Mouse (Mus musculus): ENCODE data around the gene Tbc1d5.
A peak's percentile ranks its signal among the peaks of the same experiment; 100 is the strongest.

Gene Tbc1d5

GRCm38 (mm10) chr17:51179195-51179953, at the start of gene Tbc1d5:
Gene Tbc1d5, minus strand, starts transcription at chr17:51179352.
- DNase-seq (ENCODE audit: low read depth) = peak; percentile 94

DNA sequence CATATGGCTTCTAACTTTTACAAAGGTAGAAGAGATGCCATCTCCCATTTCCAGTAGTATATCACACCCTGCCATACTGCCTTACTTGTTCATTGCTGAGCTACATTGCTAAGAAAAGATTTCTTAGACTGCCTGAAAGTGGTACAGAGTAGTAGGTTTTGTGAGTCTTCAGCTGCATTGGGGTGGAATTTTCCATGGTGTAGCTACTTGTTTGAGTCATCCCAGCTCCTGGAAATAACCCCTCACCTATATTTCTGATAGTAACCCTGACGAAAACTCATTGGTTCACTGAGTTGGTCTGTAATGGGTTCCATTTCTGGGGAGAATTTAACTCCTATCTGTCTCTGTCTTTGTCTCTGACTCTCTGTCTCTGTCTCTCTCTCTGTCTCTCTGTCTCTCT, 46.9 kb upstream of the Tbc1d5 start:
- DNase-seq (ENCODE audit: low read depth) = no peak

DNA sequence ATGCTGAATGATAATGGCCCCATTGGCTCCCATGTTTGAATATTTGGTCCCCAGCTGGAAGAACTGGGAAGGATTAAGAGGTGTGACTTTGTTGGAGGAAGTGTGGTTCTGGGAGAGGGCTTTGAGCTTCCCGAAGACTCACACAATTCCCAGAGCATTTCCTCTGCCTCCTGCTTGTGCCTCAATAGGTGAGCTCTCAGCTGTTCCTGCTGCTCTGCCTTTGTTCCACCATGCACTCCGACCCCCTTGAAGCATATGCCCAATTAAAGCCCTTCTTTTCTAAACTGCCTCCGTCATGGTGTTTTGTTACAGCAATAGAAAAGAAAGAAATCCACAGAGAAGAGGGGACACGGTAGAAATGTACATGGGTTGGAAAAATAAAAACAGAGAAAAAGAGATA, 44.0 kb upstream of the Tbc1d5 start:
- no peak for DNase-seq (ENCODE audit: low read depth)

GRCm38 (mm10) chr17:51221075-51221474, 41.9 kb upstream of the Tbc1d5 start:
- DNase-seq (ENCODE audit: low read depth) = no peak

GRCm38 (mm10) chr17:51219897-51220296, 40.7 kb upstream of the Tbc1d5 start:
- DNase-seq (ENCODE audit: low read depth) = no peak

- DNase-seq (ENCODE audit: low read depth) = no peak
Observed at GRCm38 (mm10) chr17:51216426-51216825, 37.3 kb upstream of the Tbc1d5 start.

DNA sequence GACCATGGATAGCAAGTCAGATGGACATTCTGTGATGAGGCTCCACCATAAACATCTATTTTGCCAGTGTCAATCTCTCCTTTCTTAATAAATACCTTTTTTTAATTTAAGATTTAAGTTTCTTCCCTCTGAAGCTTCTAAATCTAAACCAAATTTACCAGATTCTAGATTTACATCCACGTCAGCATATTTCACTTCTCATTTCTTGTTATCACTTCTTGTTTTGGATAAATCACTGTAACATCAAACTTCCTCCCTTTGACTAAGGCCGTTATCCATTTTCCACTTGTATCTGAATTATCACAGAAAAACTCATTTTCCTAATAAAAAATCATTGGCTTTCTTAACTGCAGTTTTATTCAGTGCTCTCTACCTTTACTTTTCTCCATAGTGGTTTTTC, 30.4 kb upstream of the Tbc1d5 start:
- no peak for DNase-seq (ENCODE audit: low read depth)

DNA sequence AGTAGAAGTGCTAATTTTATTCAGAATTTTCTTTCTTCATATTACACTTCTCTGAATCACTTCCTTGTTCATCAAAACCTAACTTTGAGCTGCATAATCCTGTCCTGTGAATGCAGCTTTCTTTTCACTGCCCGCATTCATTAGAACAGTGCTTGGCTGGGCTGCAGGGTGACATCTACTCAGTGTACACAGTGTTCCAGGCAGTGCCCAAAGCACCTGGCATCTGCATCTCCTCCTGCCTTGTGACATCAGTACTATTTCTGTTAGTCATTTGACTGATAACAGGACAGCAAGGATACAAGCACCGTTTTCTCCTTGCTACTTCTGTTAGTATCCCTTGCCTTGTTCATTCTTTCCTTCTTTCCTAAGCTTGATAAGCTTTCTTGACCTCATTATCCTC, 25.5 kb upstream of the Tbc1d5 start:
- DNase-seq (ENCODE audit: low read depth) = no peak

DNA sequence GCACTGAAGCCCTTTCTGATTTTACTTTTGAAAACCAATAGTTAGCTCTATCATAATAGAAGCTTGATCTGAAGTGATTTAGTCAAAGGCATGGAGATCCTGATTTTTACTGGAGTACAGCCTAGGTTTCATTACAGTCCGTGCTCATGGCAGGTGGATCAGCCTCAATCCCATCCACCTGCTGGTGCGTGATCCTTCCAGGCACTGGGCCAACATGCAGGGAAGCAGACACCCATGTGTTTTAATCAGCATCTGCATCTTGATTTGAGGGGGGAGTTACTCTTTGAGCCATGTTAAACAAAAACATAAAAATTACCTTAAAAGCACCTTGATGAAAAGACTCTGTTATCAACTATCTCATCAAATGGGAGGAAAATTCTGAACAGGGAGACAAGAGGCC, 16.4 kb upstream of the Tbc1d5 start:
- DNase-seq (ENCODE audit: low read depth) = no peak

DNA sequence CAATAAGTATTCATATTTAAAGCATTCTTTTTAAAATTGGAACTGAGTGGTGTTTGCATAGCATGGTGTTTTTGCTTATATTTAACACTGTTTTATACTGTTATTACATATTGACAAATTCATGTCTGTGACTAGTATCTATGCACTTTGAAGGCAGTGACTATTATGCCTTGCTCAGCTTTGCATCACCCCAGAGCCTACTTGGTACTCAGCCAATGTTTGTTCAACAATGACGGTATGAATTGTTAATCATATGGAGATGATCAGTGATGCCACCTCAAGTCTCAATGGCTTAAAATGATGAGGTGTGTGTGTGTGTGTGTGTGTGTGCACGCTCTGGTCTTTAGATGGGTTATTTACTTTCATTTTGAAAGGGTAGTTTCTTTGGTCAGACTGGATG, 15.6 kb upstream of the Tbc1d5 start:
- no peak for DNase-seq (ENCODE audit: low read depth)

GRCm38 (mm10) chr17:51191381-51191780, 12.2 kb upstream of the Tbc1d5 start:
- DNase-seq (ENCODE audit: low read depth) = no peak

DNA sequence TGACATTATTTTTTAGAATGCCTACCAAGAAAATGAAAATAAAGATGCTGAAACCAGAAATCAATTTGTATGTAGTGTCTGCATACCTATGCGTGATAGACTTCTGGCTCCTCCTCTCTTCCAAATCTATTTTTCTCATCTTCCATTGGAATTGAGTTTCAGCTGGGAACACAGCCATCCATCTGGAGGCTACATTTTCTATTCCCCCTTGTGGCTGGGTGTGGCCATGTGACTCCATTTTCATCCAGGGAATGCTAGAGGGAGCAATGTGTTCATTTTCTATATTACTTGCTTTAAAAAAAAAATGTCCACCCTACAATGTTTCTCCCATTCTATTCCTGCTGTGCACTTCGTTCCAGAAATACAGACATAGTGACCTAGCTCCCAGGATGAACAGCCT, 3.6 kb upstream of the Tbc1d5 start:
- DNase-seq (ENCODE audit: low read depth) = no peak

GRCm38 (mm10) chr17:51178491-51179194, 509 bp downstream of the Tbc1d5 start:
- DNase-seq (ENCODE audit: low read depth) = peak; percentile 89

DNA sequence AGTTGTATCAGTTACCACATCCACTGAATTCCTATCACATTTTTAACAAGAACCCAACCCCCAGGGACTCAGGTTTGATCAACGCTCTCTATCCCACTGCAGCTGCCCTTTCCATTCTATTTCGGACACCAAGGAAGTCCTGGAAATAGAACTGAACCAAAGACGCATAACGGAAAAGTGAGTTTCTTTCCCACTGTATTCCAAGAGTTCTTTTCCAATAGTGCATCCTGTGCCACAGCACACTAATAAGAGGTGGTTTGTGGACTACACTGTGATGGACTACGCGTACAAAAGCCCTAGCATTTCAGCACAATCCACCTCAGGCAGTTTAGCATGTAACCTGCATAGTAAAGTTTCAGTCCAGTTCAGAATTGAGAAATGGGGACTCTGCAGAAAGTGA, 1.2 kb downstream of the Tbc1d5 start:
- DNase-seq (ENCODE audit: low read depth) = no peak

- no peak for DNase-seq (ENCODE audit: low read depth)
Observed at GRCm38 (mm10) chr17:51172332-51172731, 6.8 kb downstream of the Tbc1d5 start.

GRCm38 (mm10) chr17:51171504-51171903, 7.6 kb downstream of the Tbc1d5 start:
- DNase-seq (ENCODE audit: low read depth) = no peak

DNA sequence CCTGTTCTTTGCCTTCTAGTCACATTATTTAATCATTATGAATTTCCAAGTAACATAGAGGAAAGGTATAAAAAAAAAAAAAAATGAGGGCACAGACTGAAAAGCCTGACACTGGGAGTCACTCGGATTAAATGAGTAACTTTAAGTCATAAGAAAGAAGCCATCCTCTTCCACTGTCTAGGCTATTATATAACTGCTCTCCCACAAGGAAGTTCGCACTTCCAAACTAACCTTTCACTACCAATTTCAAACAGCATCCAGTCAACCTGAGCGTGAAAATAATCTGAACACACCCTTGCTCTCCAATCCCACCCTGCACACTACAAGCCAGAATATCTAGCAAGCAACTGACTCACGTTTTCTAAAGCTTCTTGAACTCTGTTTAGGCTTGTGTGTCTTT, 9.2 kb downstream of the Tbc1d5 start:
- DNase-seq (ENCODE audit: low read depth) = no peak

DNA sequence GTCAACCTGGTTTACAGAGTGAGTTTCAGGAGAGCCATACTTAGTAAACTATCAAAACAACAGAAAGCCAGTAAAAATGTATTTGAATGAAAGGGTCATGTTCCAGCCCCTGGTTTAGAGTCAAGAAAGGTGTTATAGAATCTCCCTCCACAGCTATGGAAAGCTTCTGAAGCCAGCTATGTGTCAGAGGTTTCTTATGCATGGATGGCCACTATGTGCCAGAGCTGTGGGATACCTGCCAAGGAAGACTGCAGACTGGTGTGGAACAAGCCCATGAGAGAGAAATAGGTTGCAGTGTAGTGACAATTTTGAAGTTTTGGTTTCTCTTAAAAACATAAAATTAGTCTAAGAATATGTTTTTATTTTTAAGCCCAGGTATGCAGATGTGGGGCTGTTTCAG, 16.8 kb downstream of the Tbc1d5 start:
- no peak for DNase-seq (ENCODE audit: low read depth)

DNA sequence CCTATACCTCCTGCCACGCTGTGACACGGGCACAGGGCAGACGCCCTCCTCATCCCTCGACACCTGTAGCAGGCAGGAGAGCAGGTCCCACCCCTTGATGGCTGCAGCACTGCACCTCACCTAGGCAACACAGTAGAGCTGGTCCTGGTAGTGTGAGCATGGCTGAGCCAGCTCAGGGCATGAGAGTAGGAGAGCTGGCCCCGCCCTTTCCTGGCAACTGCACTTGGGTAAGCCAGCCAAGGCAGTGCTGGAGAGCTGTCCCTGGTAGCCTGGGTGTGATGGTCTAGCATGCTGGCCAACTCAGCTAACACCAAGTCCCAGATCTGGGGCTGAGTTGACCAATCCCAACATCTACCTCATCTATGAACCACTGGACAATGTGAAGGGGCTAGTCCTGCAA, 19.9 kb downstream of the Tbc1d5 start:
- DNase-seq (ENCODE audit: low read depth) = peak; percentile 54

GRCm38 (mm10) chr17:51150999-51151398, 28.2 kb downstream of the Tbc1d5 start:
- peak; percentile 47 for DNase-seq (ENCODE audit: low read depth)

- no peak for DNase-seq (ENCODE audit: low read depth)
Observed at GRCm38 (mm10) chr17:51144983-51145382, 34.2 kb downstream of the Tbc1d5 start.

- no peak for DNase-seq (ENCODE audit: low read depth)
Observed at GRCm38 (mm10) chr17:51142095-51142494, 37.1 kb downstream of the Tbc1d5 start.

GRCm38 (mm10) chr17:51111194-51111593, 68.0 kb downstream of the Tbc1d5 start:
- DNase-seq (ENCODE audit: low read depth) = peak; percentile 71

DNA sequence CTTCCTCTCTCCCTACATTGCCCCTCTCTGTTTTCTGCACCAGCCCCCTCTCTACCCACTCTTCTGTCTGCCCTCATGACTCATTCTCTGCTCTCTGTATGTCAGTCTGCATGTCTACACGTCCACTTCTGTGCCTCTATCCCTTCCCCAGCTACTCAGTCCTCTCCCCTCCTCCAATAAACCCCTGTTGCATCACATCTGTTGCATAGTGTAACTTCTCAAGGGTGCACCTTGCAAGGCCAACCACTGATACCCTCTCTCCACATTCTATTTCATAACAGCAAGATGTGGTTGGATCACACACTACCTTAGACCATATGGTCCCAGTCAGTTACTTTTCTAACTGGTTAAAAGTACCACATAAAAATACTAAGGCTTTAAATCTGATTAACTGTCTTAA, 74.9 kb downstream of the Tbc1d5 start:
- peak; percentile 57 for DNase-seq (ENCODE audit: low read depth)

Measured in 416B (cell line).